In genomic region chr11:96065215-96065911, GRCm38 (mm10) we compare ENCODE assay signal across 8 mouse cellular contexts. TPM values are rescaled to one million over a fixed set of nuclear protein-coding genes. Genes with fewer than 3 reads are reported as not detected.
DNase-seq lines count a peak whose midpoint lies in the region; ATAC-seq and TF ChIP-seq lines count a peak whose summit lies in the region.

Gene Ube2z (minus strand): TSS chr11:96065388.

- H3K4me2 ChIP-seq in forebrain, postnatal 0 days (ENCODE audit: low read depth), result peak within 1 kb of the TSS; percentile 80
- H3K4me2 ChIP-seq in lung, embryonic 15.5 days, result peak within 1 kb of the TSS; percentile 85

- peak within 1 kb of the TSS; percentile 89 for H3K9ac ChIP-seq in forebrain, postnatal 0 days
- H3K9ac ChIP-seq in lung, embryonic 15.5 days, result peak within 1 kb of the TSS; percentile 95

- H3K9me3 ChIP-seq in G1E (replicated peaks), result no peaks in the 10 kb centered on the region
- no peaks in the 10 kb centered on the region for H3K9me3 ChIP-seq in forebrain, postnatal 0 days (ENCODE audit: low read length)
- H3K9me3 ChIP-seq in lung, embryonic 15.5 days, result no peaks in the 10 kb centered on the region

- H3K4me3 ChIP-seq in G1E (ENCODE audit: low read depth, low read length), result peak within 1 kb of the TSS; percentile 93
- peak within 1 kb of the TSS; percentile 94 for H3K4me3 ChIP-seq in forebrain, postnatal 0 days (ENCODE audit: low read depth, low read length)
- peak within 1 kb of the TSS; percentile 95 for H3K4me3 ChIP-seq in lung, embryonic 15.5 days

- DNase-seq in G1E (ENCODE audit: low spot score), result peak; percentile 94
- DNase-seq in cerebellum, adult 18-20 months, result peak; percentile 98 to 100
- peak; percentile 97 for DNase-seq in forebrain, postnatal 0 days
- peak; percentile 99 for DNase-seq in heart, postnatal 4 days
- DNase-seq in layer of hippocampus, adult 8-10 months (ENCODE audit: low spot score in 2 of 2), result peak; percentile 91 to 96
- DNase-seq in ovary, adult 18-20 months (ENCODE audit: low spot score), result peak; percentile 96
- DNase-seq in thymus, postnatal 0 days (ENCODE audit: low spot score), result peak; percentile 90

- peaks cover 52% of the 10 kb centered on the region for H3K36me3 ChIP-seq in G1E (replicated peaks)
- peaks cover 7% of the 10 kb centered on the region for H3K36me3 ChIP-seq in forebrain, postnatal 0 days (ENCODE audit: insufficient read depth)
- H3K36me3 ChIP-seq in lung, embryonic 15.5 days, result peaks cover 10% of the 10 kb centered on the region

- no peak for TF ChIP-seq CTCF in G1E (IDR thresholded peaks at IDR 0.05; ENCODE audit: low read depth, low read length)
- peak; percentile 46 for TF ChIP-seq CTCF in forebrain, postnatal 0 days (IDR thresholded peaks at IDR 0.05; ENCODE audit: low read depth)

- peak within 1 kb of the TSS; percentile 86 for H3K27ac ChIP-seq in forebrain, postnatal 0 days (ENCODE audit: low read depth, low read length)
- H3K27ac ChIP-seq in lung, embryonic 15.5 days, result peak within 1 kb of the TSS; percentile 83

- no peaks in the 10 kb centered on the region for H3K27me3 ChIP-seq in G1E (ENCODE audit: insufficient read depth, low read length)
- H3K27me3 ChIP-seq in forebrain, postnatal 0 days (ENCODE audit: insufficient read depth, low read length), result no peaks in the 10 kb centered on the region
- no peaks in the 10 kb centered on the region for H3K27me3 ChIP-seq in lung, embryonic 15.5 days

- peak; percentile 84 for ATAC-seq in G1E (ENCODE audit: extremely low read depth, insufficient number of reproducible peaks, low FRiP score, poor library complexity, severe bottlenecking)
- peak; percentile 99 for ATAC-seq in forebrain, postnatal 0 days
- peak; percentile 97 for ATAC-seq in lung, embryonic 15.5 days (ENCODE audit: borderline replicate concordance, extremely low read depth, low FRiP score, low TSS enrichment)

- 5% methylated on average over 42 of the region's 50 CpGs for WGBS in forebrain, postnatal 0 days
- 4% methylated on average over 49 of the region's 50 CpGs for WGBS in lung, embryonic 15.5 days

- peaks cover 39% of the 10 kb centered on the region for H3K4me1 ChIP-seq in G1E (ENCODE audit: insufficient read depth, low read depth, low read length)
- peaks cover 9% of the 10 kb centered on the region; the same call in 1 of the 2 replicates for H3K4me1 ChIP-seq in forebrain, postnatal 0 days (ENCODE audit: insufficient read depth)
- H3K4me1 ChIP-seq in lung, embryonic 15.5 days, result peaks cover 28% of the 10 kb centered on the region

RNA-seq across cellular contexts. Expression of gene Ube2z, which starts in this region (rescaled TPM):
- total RNA-seq in G1E (2014; fragmentation: Nextera tagmentation), result 35.6 and 38.5 TPM in 2 replicates
- total RNA-seq in G1E (2017), result 34.6 and 35.8 TPM in 2 replicates
- 25.8 and 31.9 TPM in 2 replicates for polyA plus RNA-seq in G1E (2012)
- total RNA-seq in forebrain, postnatal 0 days (2014; rRNA removed), result 54.9 and 56.2 TPM in 2 replicates
- polyA plus RNA-seq in forebrain, postnatal 0 days (2015; fragmentation: Nextera tagmentation; extraction: Ambion mirVana), result 29.4 and 35.4 TPM in 2 replicates
- 10 to 100 TPM; 47.4 to 48.3 TPM for total RNA-seq in heart, postnatal 4 days (2021)
- total RNA-seq in layer of hippocampus, adult 8-10 months (2022), result 10 to 100 TPM; 55.2 to 57.7 (median 57.1) TPM
- 42.2 and 45.0 TPM in 2 replicates for polyA plus RNA-seq in lung, embryonic 15.5 days (2015; fragmentation: Nextera tagmentation; extraction: Ambion mirVana)
- 27.1 and 28.4 TPM in 2 replicates for polyA plus RNA-seq in thymus, postnatal 0 days (2015; fragmentation: Nextera tagmentation; extraction: Ambion mirVana)

Comparison
In these comparisons a context has a peak if more than half of its experiments do, and no peak if none do; other contexts are left out.
1. Peak in every context shown above with its lines: DNase-seq, ATAC-seq, H3K4me3 ChIP-seq and H3K27ac ChIP-seq.